Mouse (Mus musculus) c-Kit-positive CD71-negative TER-119-negative erythroid progenitor cells, embryonic 14.5 days (primary cell): Measurements from ENCODE around the gene Atf3.
"Not testable (repeated sequence)": the region's sequence is repeated elsewhere in the genome, so short reads cannot be mapped to it uniquely, and the experiment has no call there.

Experiments used
- DNase-seq: peaks from one replicate; pipeline ENCODE4 v3.0.0-alpha.2; 2013; ENCODE audit warnings: low read depth

The Atf3 gene

DNA sequence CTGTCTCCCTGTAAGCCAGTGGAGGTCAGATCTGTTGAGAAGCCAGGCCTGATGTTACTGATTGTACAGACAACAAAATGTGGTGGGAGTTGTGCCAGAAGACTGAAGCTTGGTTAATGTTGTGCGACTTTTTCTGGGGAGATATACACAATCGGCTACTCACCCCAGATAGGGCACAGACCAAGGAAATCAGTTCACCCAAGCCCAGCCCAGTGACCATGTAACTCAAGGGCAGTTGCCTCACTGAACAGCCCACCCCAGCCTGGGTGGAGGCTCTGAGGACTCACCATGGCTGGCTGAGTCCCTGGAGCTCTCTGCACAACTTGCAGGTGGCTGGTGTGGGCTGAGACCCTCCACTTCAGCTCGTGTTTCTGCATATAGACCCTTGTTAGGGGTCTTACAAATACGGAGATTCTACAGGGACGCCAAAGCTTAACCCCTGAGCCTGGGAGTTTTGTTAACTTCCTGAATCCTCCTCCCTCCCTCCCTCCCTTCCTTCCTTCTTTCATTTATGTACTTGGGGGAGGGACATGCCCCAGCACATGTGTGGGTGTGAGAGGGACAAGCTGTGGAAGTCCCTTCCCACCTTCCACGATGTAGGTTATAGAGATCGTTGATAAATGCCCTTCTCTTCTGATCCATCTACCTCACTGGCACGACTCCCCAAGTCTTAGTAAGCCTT is 66.8 kb downstream of the Atf3 start:
- DNase-seq = no peak

GRCm38 (mm10) chr1:191149489-191149888 is 68.3 kb downstream of the Atf3 start:
- DNase-seq = not testable (repeated sequence)

DNA sequence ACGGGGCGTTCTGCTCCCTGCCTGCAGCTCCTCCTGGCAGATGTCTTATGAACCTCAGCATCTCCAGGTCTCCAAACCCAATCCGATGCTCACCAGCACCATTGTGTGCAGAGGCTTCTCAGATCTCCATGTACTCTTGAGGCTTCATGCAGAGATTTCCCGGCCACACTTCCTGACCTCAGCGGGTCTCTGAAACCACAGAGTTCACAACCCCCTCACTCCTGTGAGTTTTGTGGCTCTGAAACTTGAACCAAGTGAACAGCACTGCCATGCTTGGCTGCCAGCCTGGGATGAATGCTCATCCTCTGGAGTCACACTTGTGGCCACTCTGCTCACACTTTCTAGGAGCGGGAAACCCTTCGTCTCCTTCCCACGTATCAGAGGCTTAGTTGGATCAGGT is 76.9 kb downstream of the Atf3 start:
- DNase-seq = no peak

DNA sequence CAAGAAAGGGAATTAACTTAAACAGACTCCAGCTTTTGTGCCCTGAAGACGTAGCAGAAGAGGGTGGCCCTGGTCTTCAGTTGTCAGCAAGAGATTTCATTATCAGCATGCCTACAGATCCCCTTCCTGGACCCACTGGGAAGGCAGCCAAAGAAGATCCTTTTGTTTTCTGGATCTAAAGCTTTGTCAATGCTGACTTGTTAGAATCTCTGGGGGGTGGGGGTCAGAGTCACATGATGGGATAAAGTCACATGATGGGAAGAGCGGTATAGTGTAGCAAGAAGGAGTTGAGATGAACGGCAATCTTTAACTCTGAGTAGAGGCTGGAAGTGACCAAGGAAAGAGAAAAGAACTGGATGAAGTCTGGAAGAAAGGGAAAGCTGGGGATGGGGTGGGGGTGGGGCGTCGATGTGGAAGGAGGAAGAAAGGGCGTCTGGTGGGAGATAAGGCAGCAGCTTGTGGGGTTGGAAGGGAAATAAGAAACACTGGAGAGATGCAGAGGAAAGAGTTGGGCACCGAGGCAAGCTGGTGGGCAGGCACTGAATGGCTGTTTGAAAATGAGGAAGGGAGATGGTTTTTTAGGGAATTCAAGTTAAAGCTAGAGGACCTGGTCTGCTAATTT is 78.9 kb downstream of the Atf3 start:
- DNase-seq = no peak

DNA sequence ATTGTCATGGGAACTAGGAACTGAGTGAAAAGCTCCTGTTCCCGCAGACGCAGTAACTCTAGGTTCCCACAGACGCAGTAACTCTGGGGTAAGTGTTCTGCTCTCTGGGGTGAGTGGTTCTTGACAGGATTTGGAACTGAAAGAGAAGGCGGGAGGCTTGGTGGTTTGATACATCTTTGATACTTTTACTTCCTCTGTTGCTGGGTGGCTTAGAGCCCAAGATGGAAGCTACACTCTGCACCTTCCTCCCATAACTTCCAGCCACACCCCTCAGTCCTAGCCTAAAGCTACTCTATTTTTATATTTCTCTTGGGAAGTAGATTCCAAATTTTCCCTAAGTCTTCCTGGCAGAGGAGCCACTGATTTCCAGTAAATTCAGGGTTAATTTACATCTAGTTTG is 79.4 kb downstream of the Atf3 start:
- DNase-seq = no peak

DNA sequence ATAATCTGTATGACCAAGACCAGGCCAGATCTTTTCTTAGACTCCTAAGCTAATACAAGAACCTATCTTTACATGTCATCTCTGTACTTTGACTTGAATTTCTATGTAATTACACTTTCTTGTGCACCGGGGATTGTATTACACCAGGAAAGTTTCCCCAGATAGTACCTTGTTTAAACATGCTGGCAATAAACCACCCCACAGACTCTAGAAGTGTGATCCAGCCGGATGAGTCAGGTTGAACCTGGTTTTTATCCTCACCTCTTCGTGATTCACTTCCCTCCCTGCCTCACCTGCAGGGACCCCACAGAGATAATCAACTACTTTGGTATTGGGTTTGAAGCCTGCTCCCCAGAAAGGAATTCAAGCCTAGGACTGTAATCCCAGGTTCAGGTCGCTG is 82.4 kb downstream of the Atf3 start:
- no peak for DNase-seq

GRCm38 (mm10) chr1:191132934-191133333 is 84.9 kb downstream of the Atf3 start:
- DNase-seq = no peak

DNA sequence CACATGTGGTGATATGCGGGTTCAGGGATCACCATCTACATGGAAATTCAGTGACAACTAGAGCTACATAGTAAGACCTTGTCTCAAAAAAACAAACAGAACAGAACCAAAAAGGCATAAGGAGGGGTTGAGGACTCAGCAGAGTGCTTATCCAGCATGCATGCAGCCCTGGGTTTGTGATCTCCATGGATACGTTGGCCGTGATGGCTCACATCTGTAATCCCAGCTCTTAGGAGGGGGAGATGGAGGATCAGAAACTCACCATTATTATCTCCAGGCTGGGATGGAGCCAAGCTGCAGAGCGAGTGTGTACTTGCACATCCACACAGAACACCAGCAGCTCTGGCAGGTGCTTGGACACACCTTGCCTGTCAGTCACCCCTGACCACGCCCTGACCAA is 85.6 kb downstream of the Atf3 start:
- DNase-seq = no peak

- DNase-seq = no peak
Observed at GRCm38 (mm10) chr1:191131692-191132091, 86.1 kb downstream of the Atf3 start.

- no peak for DNase-seq
Observed at GRCm38 (mm10) chr1:191125811-191126638, 91.8 kb downstream of the Atf3 start.

DNA sequence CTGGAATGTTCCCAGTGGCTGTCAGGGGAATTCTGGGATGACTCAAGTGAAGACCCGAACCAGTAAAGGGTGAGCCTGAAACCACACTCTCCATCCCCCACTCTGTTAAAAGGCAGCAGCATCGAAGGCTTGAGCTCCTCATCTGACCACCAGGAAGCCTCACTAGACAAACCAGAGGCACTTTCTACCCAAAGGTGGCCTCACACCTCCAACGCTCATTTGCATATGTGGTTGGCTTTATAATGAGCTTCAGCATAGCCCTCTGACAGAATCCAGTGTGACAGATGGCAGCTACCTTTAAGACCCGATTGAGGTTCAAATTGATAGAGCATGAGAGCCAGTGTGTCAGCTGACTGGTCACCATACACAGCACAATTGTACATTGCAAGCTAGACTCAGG is 93.6 kb downstream of the Atf3 start:
- no peak for DNase-seq

GRCm38 (mm10) chr1:191123696-191124095 is 94.1 kb downstream of the Atf3 start:
- DNase-seq = no peak

DNA sequence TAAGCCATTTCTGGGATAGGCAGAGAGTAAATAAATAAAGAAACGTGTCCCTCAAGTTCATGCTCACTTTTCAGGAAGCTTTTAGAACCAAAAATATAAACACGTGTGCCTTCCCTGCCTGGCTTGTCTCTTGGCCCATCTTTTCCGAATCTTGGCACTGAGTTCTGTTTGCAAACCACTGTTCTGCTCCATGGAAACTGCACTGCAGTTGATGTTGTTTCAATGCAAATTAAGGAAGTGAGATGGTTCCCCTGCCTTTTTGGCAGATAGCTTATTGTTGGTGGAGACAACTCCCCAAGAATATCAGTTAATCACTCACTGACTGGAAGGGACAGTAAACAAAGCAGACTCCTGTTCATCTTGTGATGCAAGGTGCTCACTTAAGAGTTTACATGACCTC is 95.1 kb downstream of the Atf3 start:
- DNase-seq = no peak
